Mouse (Mus musculus) ES-E14 (cell line): Measurements from ENCODE around the gene Dpy19l3. TPM values are rescaled to one million over a fixed set of nuclear protein-coding genes. Genes with fewer than 3 reads are reported as not detected.

ENCODE experiments used
- DNase-seq: peaks from one replicate; pipeline ENCODE4 v3.0.0-alpha.2; 2013; ENCODE audit warnings: low read depth, low spot score
- H3K27ac ChIP-seq: 2 replicates; pipeline ENCODE4 v1.5.1; 2012; ENCODE audit warnings: low read depth, mild to moderate bottlenecking, low read length, moderate library complexity, mixed read lengths; ENCODE audit not compliant: poor library complexity, insufficient read depth, severe bottlenecking
- H3K36me3 ChIP-seq: 2 replicates; pipeline ENCODE4 v1.6.1; 2012; ENCODE audit warnings: mild to moderate bottlenecking, low read length, moderate library complexity, mixed read lengths; ENCODE audit not compliant: control insufficient read depth, poor library complexity, insufficient read depth, severe bottlenecking
- H3K4me1 ChIP-seq, 2 experiments: fragments of 150-350 bp in 1 of 2; sonication (generic) in 1 of 2; 2 replicates each; pipeline ENCODE4 v1.6.1; 2012; ENCODE audit warnings: low read length in 2 of 2, mild to moderate bottlenecking in 1 of 2, mixed read lengths in 1 of 2; ENCODE audit not compliant: control insufficient read depth in 2 of 2, insufficient read depth in 2 of 2, poor library complexity in 1 of 2
- H3K4me3 ChIP-seq, 2 experiments: fragments of 150-350 bp in 1 of 2; sonication (generic) in 1 of 2; 2 replicates each; pipeline ENCODE4 v1.5.1; 2012; ENCODE audit warnings: low read length in 2 of 2, low read depth in 1 of 2, mild to moderate bottlenecking in 1 of 2, mixed read lengths in 1 of 2; ENCODE audit not compliant: insufficient read depth in 1 of 2, poor library complexity in 1 of 2, severe bottlenecking in 1 of 2
- H3K9ac ChIP-seq: 2 replicates; pipeline ENCODE4 v1.6.1; 2012; ENCODE audit warnings: low read depth, mild to moderate bottlenecking, low read length, mixed read lengths; ENCODE audit not compliant: poor library complexity, insufficient read depth, severe bottlenecking
- H3K9me3 ChIP-seq: fragments of 150-350 bp; sonication (generic); 2 replicates; pipeline ENCODE4 v1.6.1; 2012; ENCODE audit warnings: low read depth, mild to moderate bottlenecking, low read length; ENCODE audit not compliant: control insufficient read depth, insufficient read depth
- CHD2 ChIP-seq: IDR thresholded peaks from 2 replicates; pipeline ENCODE4 v1.6.1; 2014; ENCODE audit warnings: mild to moderate bottlenecking, low read depth, low read length, inconsistent platforms
- HCFC1 ChIP-seq: IDR thresholded peaks from 2 replicates; pipeline ENCODE4 v1.6.1; 2012; ENCODE audit warnings: low read length, inconsistent platforms, borderline replicate concordance; ENCODE audit not compliant: insufficient read depth
- MAFK ChIP-seq: IDR thresholded peaks from 2 replicates; pipeline ENCODE4 v1.6.1; 2014; ENCODE audit warnings: mild to moderate bottlenecking, low read depth, low read length, inconsistent platforms; ENCODE audit not compliant: insufficient read depth
- ZC3H11A ChIP-seq: IDR thresholded peaks from 2 replicates; pipeline ENCODE4 v1.6.1; 2012; ENCODE audit warnings: low read depth, mild to moderate bottlenecking, inconsistent platforms, low read length, borderline replicate concordance
- ZNF384 ChIP-seq: IDR thresholded peaks from 2 replicates; pipeline ENCODE4 v1.6.1; 2012; ENCODE audit warnings: low read depth, low read length, inconsistent platforms
- in situ Hi-C, 2 experiments: fragments of 600-800 bp; cut with MboI; formaldehyde crosslinking; loops; one replicate each; pipeline ENCODE4 v1.15.1; 2025; ENCODE audit warnings: low sequenced_read_pairs in 2 of 2, inconsistent platforms in 1 of 2; ENCODE audit not compliant: unreplicated experiment in 2 of 2
- total RNA-seq: library from RNA; depleted of rRNA; stranded (reverse); fragments of 300-350 nt; gene quantifications from 2 replicates; pipeline ENCODE4 v1.2.3, GENCODE M21; 2012

The Dpy19l3 gene
- total RNA-seq, 1 experiment: 39.5 TPM

- H3K27ac ChIP-seq: no peak overlapping the region
- no peak overlapping the region for H3K9ac ChIP-seq
- in situ Hi-C loops: no loop called here
- no peaks in the 10 kb centered on the region for H3K4me1 ChIP-seq
- DNase-seq: no peak
- no peaks in the 10 kb centered on the region for H3K9me3 ChIP-seq
- H3K36me3 ChIP-seq: peaks cover 10% of the 10 kb centered on the region; the same call in 1 of the 2 replicates
- TF ChIP-seq MAFK (no peak), CHD2 (no peak), ZNF384 (no peak), HCFC1 (no peak), ZC3H11A (no peak)
- H3K4me3 ChIP-seq: no peak overlapping the region
Measured at GRCm38 (mm10) chr7:35718421-35719178, 35.7 kb downstream of the Dpy19l3 start.

GRCm38 (mm10) chr7:35710366-35710765 lies 43.9 kb downstream of the Dpy19l3 start:
- in situ Hi-C loops: no loop called here
- no peak for TF ChIP-seq MAFK
- TF ChIP-seq ZC3H11A: no peak
- TF ChIP-seq HCFC1: no peak
- no peak for TF ChIP-seq CHD2
- no peak for TF ChIP-seq ZNF384
- DNase-seq: no peak
- Histone ChIP-seq H3K4me1 (no peaks in the 10 kb centered on the region), H3K9me3 (no peaks in the 10 kb centered on the region), H3K36me3 (peaks cover 11% of the 10 kb centered on the region; the same call in 1 of the 2 replicates), H3K4me3 (no peak overlapping the region), H3K27ac (no peak overlapping the region), H3K9ac (no peak overlapping the region)

GRCm38 (mm10) chr7:35708101-35708500 lies 46.2 kb downstream of the Dpy19l3 start:
- Histone ChIP-seq H3K4me1 (no peaks in the 10 kb centered on the region), H3K36me3 (peaks cover 8% of the 10 kb centered on the region; the same call in 1 of the 2 replicates), H3K9me3 (no peaks in the 10 kb centered on the region), H3K4me3 (no peak overlapping the region), H3K27ac (no peak overlapping the region), H3K9ac (no peak overlapping the region)
- DNase-seq: no peak
- in situ Hi-C loops: no loop called here
- no peak for TF ChIP-seq CHD2
- TF ChIP-seq ZNF384: no peak
- TF ChIP-seq HCFC1: no peak
- no peak for TF ChIP-seq ZC3H11A
- no peak for TF ChIP-seq MAFK

GRCm38 (mm10) chr7:35699005-35699404 lies 55.2 kb downstream of the Dpy19l3 start:
- H3K36me3 ChIP-seq: peaks cover 3% of the 10 kb centered on the region; the same call in 1 of the 2 replicates
- in situ Hi-C loops: no loop called here

More at GRCm38 (mm10) chr7:35699005-35699404, 55.2 kb downstream of the Dpy19l3 start:
- H3K9me3 ChIP-seq: no peaks in the 10 kb centered on the region
- H3K27ac ChIP-seq: no peak overlapping the region
- no peaks in the 10 kb centered on the region for H3K4me1 ChIP-seq
- H3K4me3 ChIP-seq: no peak overlapping the region
- no peak for TF ChIP-seq MAFK
- TF ChIP-seq ZNF384: no peak
- no peak for TF ChIP-seq CHD2
- TF ChIP-seq HCFC1: no peak
- no peak for TF ChIP-seq ZC3H11A
- H3K9ac ChIP-seq: no peak overlapping the region
- DNase-seq: no peak
